Mouse (Mus musculus): Measurements from ENCODE around the gene Pnlip. TPM values are rescaled to one million over a fixed set of nuclear protein-coding genes. Genes with fewer than 3 reads are reported as not detected.

The Pnlip gene
- not detected in 2 replicates for polyA plus RNA-seq (2014; fragmentation: Nextera tagmentation; extraction: Ambion mirVana)

- Histone ChIP-seq H3K4me1 (ENCODE audit: insufficient read depth) (no peaks in the 10 kb centered on the region), H3K4me3 (ENCODE audit: low read depth, low read length) (no peak within 1 kb of the TSS), H3K27me3 (ENCODE audit: insufficient read depth, low read length) (no peaks in the 10 kb centered on the region), H3K9me3 (ENCODE audit: low read depth, low read length) (no peaks in the 10 kb centered on the region), H3K27ac (ENCODE audit: low read depth) (no peak within 1 kb of the TSS), H3K36me3 (ENCODE audit: insufficient read depth) (no peaks in the 10 kb centered on the region), H3K4me2 (no peak within 1 kb of the TSS), H3K9ac (no peak within 1 kb of the TSS)
- TF ChIP-seq CTCF (IDR thresholded peaks at IDR 0.05; ENCODE audit: low read depth), result no peak
- DNase-seq (no peak), ATAC-seq (ENCODE audit: insufficient read depth) (no peak)
- WGBS, result 50% methylated on average over 5 of the region's 5 CpGs
Observed at GRCm38 (mm10) chr19:58652198-58652597, at the start of gene Pnlip. Pnlip (plus strand) TSS chr19:58652498.

- Histone ChIP-seq H3K4me3 (ENCODE audit: low read depth, low read length) (no peak overlapping the region), H3K36me3 (ENCODE audit: insufficient read depth) (no peaks in the 10 kb centered on the region), H3K9me3 (ENCODE audit: low read depth, low read length) (no peaks in the 10 kb centered on the region), H3K9ac (no peak overlapping the region), H3K27me3 (ENCODE audit: insufficient read depth, low read length) (no peaks in the 10 kb centered on the region), H3K4me2 (no peak overlapping the region), H3K27ac (ENCODE audit: low read depth) (no peak overlapping the region), H3K4me1 (ENCODE audit: insufficient read depth) (no peaks in the 10 kb centered on the region)
- DNase-seq, result peak; percentile 47
- WGBS, result 39% methylated on average over 1 of the region's 1 CpGs
- ATAC-seq (ENCODE audit: insufficient read depth), result no peak
- TF ChIP-seq CTCF (IDR thresholded peaks at IDR 0.05; ENCODE audit: low read depth), result no peak
Observed at GRCm38 (mm10) chr19:58609716-58610115, 42.6 kb upstream of the Pnlip start.

- TF ChIP-seq CTCF (IDR thresholded peaks at IDR 0.05; ENCODE audit: low read depth), result no peak
- H3K4me3 ChIP-seq (ENCODE audit: low read depth, low read length), result no peak overlapping the region
- H3K9me3 ChIP-seq (ENCODE audit: low read depth, low read length), result no peaks in the 10 kb centered on the region
- H3K36me3 ChIP-seq (ENCODE audit: insufficient read depth), result no peaks in the 10 kb centered on the region
- H3K27ac ChIP-seq (ENCODE audit: low read depth), result no peak overlapping the region
- WGBS, result 66% methylated on average over 3 of the region's 3 CpGs
- DNase-seq (peak; percentile 37), ATAC-seq (ENCODE audit: insufficient read depth) (peak; percentile 79)
- no peaks in the 10 kb centered on the region for H3K27me3 ChIP-seq (ENCODE audit: insufficient read depth, low read length)
- H3K9ac ChIP-seq, result no peak overlapping the region
- no peaks in the 10 kb centered on the region for H3K4me1 ChIP-seq (ENCODE audit: insufficient read depth)
- no peak overlapping the region for H3K4me2 ChIP-seq
Observed at GRCm38 (mm10) chr19:58612745-58613144, 39.6 kb upstream of the Pnlip start.

- Histone ChIP-seq H3K27ac (ENCODE audit: low read depth) (no peak overlapping the region; the same call in 1 of the 2 replicates), H3K36me3 (ENCODE audit: insufficient read depth) (no peaks in the 10 kb centered on the region), H3K9ac (no peak overlapping the region), H3K4me2 (no peak overlapping the region), H3K4me3 (ENCODE audit: low read depth, low read length) (no peak overlapping the region), H3K9me3 (ENCODE audit: low read depth, low read length) (no peaks in the 10 kb centered on the region), H3K4me1 (ENCODE audit: insufficient read depth) (no peaks in the 10 kb centered on the region), H3K27me3 (ENCODE audit: insufficient read depth, low read length) (no peaks in the 10 kb centered on the region)
- WGBS, result 52% methylated on average over 7 of the region's 7 CpGs
- no peak for TF ChIP-seq CTCF (IDR thresholded peaks at IDR 0.05; ENCODE audit: low read depth)
- DNase-seq (peak; percentile 23), ATAC-seq (ENCODE audit: insufficient read depth) (peak; percentile 49; the same call in 1 of the 2 replicates)
Observed at GRCm38 (mm10) chr19:58616606-58617005, 35.7 kb upstream of the Pnlip start.

GRCm38 (mm10) chr19:58620661-58621060, 31.6 kb upstream of the Pnlip start:
- H3K36me3 ChIP-seq (ENCODE audit: insufficient read depth), result no peaks in the 10 kb centered on the region
- no peak for TF ChIP-seq CTCF (IDR thresholded peaks at IDR 0.05; ENCODE audit: low read depth)
- no peak overlapping the region for H3K4me3 ChIP-seq (ENCODE audit: low read depth, low read length)
- H3K27me3 ChIP-seq (ENCODE audit: insufficient read depth, low read length), result no peaks in the 10 kb centered on the region
- ATAC-seq (ENCODE audit: insufficient read depth) (no peak), DNase-seq (no peak)
- no peak overlapping the region for H3K27ac ChIP-seq (ENCODE audit: low read depth)
- H3K4me1 ChIP-seq (ENCODE audit: insufficient read depth), result no peaks in the 10 kb centered on the region
- no peaks in the 10 kb centered on the region for H3K9me3 ChIP-seq (ENCODE audit: low read depth, low read length)
- 73% methylated on average over 3 of the region's 3 CpGs for WGBS
- no peak overlapping the region for H3K9ac ChIP-seq
- no peak overlapping the region for H3K4me2 ChIP-seq

- no peak for DNase-seq
- no peak overlapping the region for H3K9ac ChIP-seq
- no peak for ATAC-seq (ENCODE audit: insufficient read depth)
Observed at GRCm38 (mm10) chr19:58621646-58622045, 30.7 kb upstream of the Pnlip start.

GRCm38 (mm10) chr19:58624799-58625198, 27.5 kb upstream of the Pnlip start:
- ATAC-seq (ENCODE audit: insufficient read depth) (no peak), DNase-seq (no peak)
- 59% methylated on average over 4 of the region's 4 CpGs for WGBS
- H3K27me3 ChIP-seq (ENCODE audit: insufficient read depth, low read length), result no peaks in the 10 kb centered on the region
- H3K4me2 ChIP-seq, result no peak overlapping the region
- H3K4me1 ChIP-seq (ENCODE audit: insufficient read depth), result no peaks in the 10 kb centered on the region
- TF ChIP-seq CTCF (IDR thresholded peaks at IDR 0.05; ENCODE audit: low read depth), result no peak
- no peak overlapping the region for H3K9ac ChIP-seq
- no peak overlapping the region for H3K4me3 ChIP-seq (ENCODE audit: low read depth, low read length)
- H3K9me3 ChIP-seq (ENCODE audit: low read depth, low read length), result no peaks in the 10 kb centered on the region
- no peaks in the 10 kb centered on the region for H3K36me3 ChIP-seq (ENCODE audit: insufficient read depth)
- no peak overlapping the region for H3K27ac ChIP-seq (ENCODE audit: low read depth)

More at GRCm38 (mm10) chr19:58621646-58622045, 30.7 kb upstream of the Pnlip start:
- TF ChIP-seq CTCF (IDR thresholded peaks at IDR 0.05; ENCODE audit: low read depth), result no peak
- Histone ChIP-seq H3K4me3 (ENCODE audit: low read depth, low read length) (no peak overlapping the region), H3K4me1 (ENCODE audit: insufficient read depth) (no peaks in the 10 kb centered on the region), H3K36me3 (ENCODE audit: insufficient read depth) (no peaks in the 10 kb centered on the region), H3K27ac (ENCODE audit: low read depth) (no peak overlapping the region), H3K4me2 (no peak overlapping the region), H3K27me3 (ENCODE audit: insufficient read depth, low read length) (no peaks in the 10 kb centered on the region), H3K9me3 (ENCODE audit: low read depth, low read length) (no peaks in the 10 kb centered on the region)
- WGBS, result 61% methylated on average over 1 of the region's 1 CpGs
